Mouse (Mus musculus) megakaryocyte, adult 5-6 weeks (primary cell): ENCODE data around the gene Vmp1. TPM values are rescaled to one million over a fixed set of nuclear protein-coding genes. Genes with fewer than 3 reads are reported as not detected.

Source experiments
- ATAC-seq: 2 replicates; pipeline ENCODE4 v1.8.0; 2016; ENCODE audit warnings: mild to moderate bottlenecking, inconsistent platforms; ENCODE audit not compliant: poor library complexity, severe bottlenecking
- total RNA-seq, 2 experiments: library from RNA; stranded (forward) in 1 of 2; stranded (reverse) in 1 of 2; fragments of 153-499, 151-499 nt in 1 of 2; fragments of 221-1000, 200-1000 nt in 1 of 2; gene quantifications; 2 replicates each; pipeline versions ENCODE4 v1.2.3 to v1.2.4; 2015 to 2017

Vmp1 gene
- total RNA-seq, 2 experiments from 2014 or later = 163 to 215 TPM

- ATAC-seq = no peak
Observed at GRCm38 (mm10) chr11:86574408-86574807, 109.2 kb downstream of the Vmp1 start.

GRCm38 (mm10) chr11:86573646-86574231 lies 109.9 kb downstream of the Vmp1 start:
- ATAC-seq = no peak

GRCm38 (mm10) chr11:86572623-86573022 lies 111.0 kb downstream of the Vmp1 start:
- no peak for ATAC-seq

- no peak for ATAC-seq
Observed at GRCm38 (mm10) chr11:86571871-86572270, 111.8 kb downstream of the Vmp1 start.

GRCm38 (mm10) chr11:86571047-86571855 lies 112.4 kb downstream of the Vmp1 start:
- no peak for ATAC-seq

GRCm38 (mm10) chr11:86570261-86570746 lies 113.3 kb downstream of the Vmp1 start:
- no peak for ATAC-seq

GRCm38 (mm10) chr11:86568425-86568824 lies 115.2 kb downstream of the Vmp1 start:
- ATAC-seq = peak; percentile 91

GRCm38 (mm10) chr11:86558258-86558657 lies 125.4 kb downstream of the Vmp1 start:
- ATAC-seq = no peak

- no peak for ATAC-seq
Observed at GRCm38 (mm10) chr11:86553525-86553924, 130.1 kb downstream of the Vmp1 start.

- ATAC-seq = no peak
Observed at GRCm38 (mm10) chr11:86547412-86547811, 136.2 kb downstream of the Vmp1 start.

- ATAC-seq = no peak
Observed at GRCm38 (mm10) chr11:86545556-86545955, 138.1 kb downstream of the Vmp1 start.

- ATAC-seq = peak; percentile 92
Observed at GRCm38 (mm10) chr11:86544639-86545299, 138.9 kb downstream of the Vmp1 start, which contains the start of the genes Rps6kb1 and Tubd1. Gene Rps6kb1 (minus strand): TSS chr11:86544805. Gene Tubd1 (plus strand): TSS chr11:86544991.

- ATAC-seq = no peak
Observed at GRCm38 (mm10) chr11:86543960-86544638, 139.5 kb downstream of the Vmp1 start.

- no peak for ATAC-seq
Observed at GRCm38 (mm10) chr11:86542851-86543250, 140.8 kb downstream of the Vmp1 start.

GRCm38 (mm10) chr11:86540476-86540845 lies 143.2 kb downstream of the Vmp1 start:
- no peak for ATAC-seq

- ATAC-seq = no peak
Observed at GRCm38 (mm10) chr11:86539716-86540475, 143.7 kb downstream of the Vmp1 start.

- no peak for ATAC-seq
Observed at GRCm38 (mm10) chr11:86538786-86539185, 144.8 kb downstream of the Vmp1 start.

- no peak for ATAC-seq
Observed at GRCm38 (mm10) chr11:86534201-86534910, 149.3 kb downstream of the Vmp1 start.
